Mouse (Mus musculus) MEL (cell line): ENCODE measurements around the gene Gm20605.
A peak's percentile ranks its signal among the peaks of the same experiment; 100 is the strongest.

Source experiments
- CHD1 ChIP-seq: IDR thresholded peaks from 2 replicates; pipeline ENCODE4 v1.6.1; 2012; ENCODE audit warnings: low read depth, mild to moderate bottlenecking, inconsistent platforms, low read length, improper control_type of control experiment
- CHD2 ChIP-seq: IDR thresholded peaks from 2 replicates; pipeline ENCODE4 v1.6.1; 2011; ENCODE audit warnings: low read length, improper control_type of control experiment
- CTCF ChIP-seq, 3 experiments: IDR thresholded peaks in 2 of 3; conservative IDR thresholded peaks in 1 of 3; 2 replicates each; pipeline ENCODE4 v1.5.1; 2011 to 2012; ENCODE audit warnings: low read length in 3 of 3, low read depth in 2 of 3, mild to moderate bottlenecking in 2 of 3, improper control_type of control experiment in 1 of 3, inconsistent platforms in 1 of 3, mixed read lengths in 1 of 3, moderate library complexity in 1 of 3; ENCODE audit not compliant: control insufficient read depth in 1 of 3, insufficient read depth in 1 of 3, poor library complexity in 1 of 3, severe bottlenecking in 1 of 3
- HCFC1 ChIP-seq: IDR thresholded peaks from 2 replicates; pipeline ENCODE4 v1.6.1; 2012; ENCODE audit warnings: low read depth, mild to moderate bottlenecking, inconsistent platforms, low read length, improper control_type of control experiment, moderate library complexity
- NELFE ChIP-seq: IDR thresholded peaks from 2 replicates; pipeline ENCODE4 v1.6.1; 2011; ENCODE audit warnings: low read depth, low read length, improper control_type of control experiment
- POLR2A ChIP-seq, 2 experiments: IDR thresholded peaks; 2 replicates each; pipeline ENCODE4 v1.6.1; 2011 to 2012; ENCODE audit warnings: low read length in 2 of 2, mild to moderate bottlenecking in 2 of 2, control low read depth in 1 of 2, improper control_type of control experiment in 1 of 2, low read depth in 1 of 2, moderate library complexity in 1 of 2; ENCODE audit not compliant: control insufficient read depth in 1 of 2, insufficient read depth in 1 of 2, poor library complexity in 1 of 2
- TAL1 ChIP-seq: IDR thresholded peaks from 2 replicates; pipeline ENCODE4 v1.6.1; 2012; ENCODE audit warnings: mild to moderate bottlenecking, inconsistent platforms, low read length, moderate library complexity, mixed read lengths
- TBP ChIP-seq: IDR thresholded peaks from 2 replicates; pipeline ENCODE4 v1.8.0; 2011; ENCODE audit warnings: low read depth, low read length, improper control_type of control experiment
- USF2 ChIP-seq, 2 experiments: IDR thresholded peaks; 2 replicates each; pipeline ENCODE4 v1.6.1; 2011 to 2012; ENCODE audit warnings: improper control_type of control experiment in 2 of 2, low read length in 2 of 2, borderline replicate concordance in 1 of 2, inconsistent platforms in 1 of 2, low read depth in 1 of 2, mild to moderate bottlenecking in 1 of 2; ENCODE audit not compliant: insufficient read depth in 1 of 2
- ZC3H11A ChIP-seq: IDR thresholded peaks from 2 replicates; pipeline ENCODE4 v1.6.1; 2012; ENCODE audit warnings: low read depth, mild to moderate bottlenecking, inconsistent platforms, low read length, improper control_type of control experiment
- ZKSCAN1 ChIP-seq: IDR thresholded peaks from 2 replicates; pipeline ENCODE4 v1.6.1; 2012; ENCODE audit warnings: low read depth, mild to moderate bottlenecking, inconsistent platforms, low read length, improper control_type of control experiment, moderate library complexity

DNA sequence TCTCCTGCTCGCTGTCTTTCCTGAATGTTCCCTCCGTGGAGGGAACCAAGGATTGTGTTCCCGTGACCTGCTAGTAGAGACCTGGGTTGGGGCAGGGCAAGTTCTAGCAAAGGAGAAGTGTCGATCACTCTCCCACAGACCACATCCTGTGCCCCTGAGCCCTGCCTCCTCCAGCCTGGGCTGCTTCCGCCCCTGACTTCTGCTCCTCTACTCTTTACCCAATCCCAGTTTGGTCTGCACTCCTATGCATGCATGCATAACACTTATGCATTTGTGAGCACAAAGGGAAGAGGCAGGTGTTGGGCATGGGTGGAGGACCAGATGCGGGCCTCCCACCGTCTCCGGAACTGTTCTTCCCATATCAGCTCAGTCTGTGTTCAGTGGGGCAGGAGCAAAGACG lies 2.2 kb downstream of the Gm20605 start:
- peak in 1 of 2 experiments; percentile 36; a peak in 1 of 4 replicates for TF ChIP-seq POLR2A (IDR thresholded peaks at IDR 0.05; ENCODE audit: control insufficient read depth in 1 of 2, insufficient read depth in 1 of 2, low read depth in 1 of 2, low read length in 2 of 2, poor library complexity in 1 of 2)
- no peak for TF ChIP-seq HCFC1
- no peak for TF ChIP-seq CHD2
- no peak for TF ChIP-seq CTCF (IDR thresholded peaks at IDR 0.05 in 2 of 3, conservative IDR thresholded peaks at IDR 0.05 in 1 of 3; ENCODE audit: control insufficient read depth in 1 of 3, insufficient read depth in 1 of 3, low read depth in 2 of 3, low read length in 3 of 3, poor library complexity in 1 of 3, severe bottlenecking in 1 of 3)
- no peak for TF ChIP-seq CHD1
- TF ChIP-seq NELFE = no peak
- TF ChIP-seq ZC3H11A = no peak
- no peak for TF ChIP-seq TBP
- TF ChIP-seq ZKSCAN1 = no peak
- TF ChIP-seq USF2 (IDR thresholded peaks at IDR 0.05; ENCODE audit: borderline replicate concordance in 1 of 2, insufficient read depth in 1 of 2, low read depth in 1 of 2, low read length in 2 of 2) = no peak
- no peak for TF ChIP-seq TAL1
